Mouse (Mus musculus) adipocyte (in vitro differentiated cells): ENCODE results near the gene Scg5.
A peak's percentile ranks its signal among the peaks of the same experiment; 100 is the strongest.

Experiments
- DNase-seq: peaks from one replicate; pipeline ENCODE4 v3.0.0-alpha.2; 2016; ENCODE audit warnings: low spot score

Scg5 gene

GRCm38 (mm10) chr2:113756924-113757524, 71.9 kb downstream of the Scg5 start:
- peak; percentile 18 for DNase-seq

- DNase-seq = no peak
Measured at GRCm38 (mm10) chr2:113749721-113750120, 79.2 kb downstream of the Scg5 start.

GRCm38 (mm10) chr2:113749309-113749708, 79.6 kb downstream of the Scg5 start:
- no peak for DNase-seq

GRCm38 (mm10) chr2:113728581-113728980, 100.3 kb downstream of the Scg5 start:
- DNase-seq = peak; percentile 28
